Mouse (Mus musculus): ENCODE measurements around the gene Ppfibp2.
A peak's percentile ranks its signal among the peaks of the same experiment; 100 is the strongest.

Gene Ppfibp2

DNA sequence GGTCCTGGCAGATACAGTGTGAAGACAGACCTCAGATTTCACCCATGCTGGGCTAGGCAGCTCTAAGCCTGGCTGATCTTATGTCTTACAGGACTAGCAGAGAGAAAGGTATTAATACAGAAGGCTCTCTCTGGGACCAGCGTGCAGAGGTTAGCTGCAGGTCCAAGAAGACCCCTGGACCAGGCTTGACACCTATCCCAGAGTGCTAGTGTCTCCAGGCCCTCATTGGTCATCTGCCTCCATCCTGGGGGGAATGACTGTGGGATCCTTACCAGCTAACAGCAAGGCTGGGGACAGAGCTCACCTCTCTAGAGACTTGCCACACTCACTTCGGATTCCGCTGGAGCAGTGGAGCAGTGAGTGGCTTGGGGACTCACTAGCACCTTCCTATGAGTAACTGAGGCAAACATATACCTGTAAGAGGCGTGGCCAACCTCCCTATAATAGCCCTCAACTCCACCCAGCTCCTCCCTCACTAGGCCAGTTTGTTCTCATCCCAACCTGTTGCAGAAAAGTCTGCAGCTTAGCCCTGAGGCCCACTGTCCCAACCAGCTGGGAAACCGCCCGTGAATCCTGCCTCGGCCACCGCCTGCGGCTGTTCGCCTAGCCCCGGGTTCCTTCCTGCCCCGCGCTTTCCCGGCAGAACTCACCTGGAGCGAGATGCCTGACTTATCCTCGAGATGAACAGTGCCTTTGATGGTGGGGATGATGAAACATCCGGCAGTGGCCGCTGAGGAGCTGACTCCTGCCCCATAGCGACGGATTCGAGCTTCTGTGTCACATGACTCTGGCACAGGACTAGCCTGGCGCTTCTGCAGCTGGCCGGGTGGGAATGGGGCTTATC lies 162.5 kb downstream of the Ppfibp2 start, which contains the start of gene Cyb5r2:
Cyb5r2 (minus strand) TSS at position 725 of the 844 bp plus-strand sequence.
- DNase-seq, result peak; percentile 15 to 39

DNA sequence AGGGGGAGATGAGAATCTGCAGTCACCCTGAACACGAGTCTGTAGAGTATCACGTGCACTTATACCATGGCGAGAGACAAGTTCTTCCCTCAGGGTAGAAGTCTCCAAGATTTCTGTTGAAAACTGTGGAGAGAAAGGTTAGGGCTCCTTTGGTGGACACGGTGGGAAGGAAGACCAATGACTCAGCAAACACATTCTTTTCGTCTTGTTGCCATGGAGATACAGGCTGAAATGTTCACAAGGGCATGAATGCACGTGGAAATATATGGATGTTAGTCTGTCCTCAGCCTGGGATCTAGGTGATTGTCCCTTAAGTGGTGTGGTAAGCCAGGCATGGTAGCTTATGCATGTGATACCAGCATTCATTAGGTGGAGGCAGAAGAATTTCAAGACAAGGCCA lies 175.8 kb downstream of the Ppfibp2 start:
- DNase-seq, result no peak

DNA sequence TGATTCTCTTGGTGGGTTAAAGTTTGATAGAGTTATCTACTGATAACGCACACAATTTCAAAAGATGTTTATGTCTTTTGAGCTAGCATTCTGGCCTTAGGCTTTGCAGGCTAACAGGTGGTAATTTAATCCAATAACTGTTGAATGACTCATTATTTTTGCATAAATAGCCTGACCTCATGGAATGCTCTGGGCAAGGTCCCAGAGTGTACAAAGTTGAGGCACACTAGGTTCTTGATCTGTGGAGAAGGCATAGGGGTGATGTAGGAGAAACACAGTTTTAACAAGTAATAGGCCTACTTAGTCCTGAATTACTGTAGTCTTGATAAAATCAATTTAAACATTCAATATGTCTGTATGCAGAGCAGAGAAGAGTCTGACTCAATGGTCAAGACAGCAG lies 183.2 kb downstream of the Ppfibp2 start:
- DNase-seq, result no peak

DNA sequence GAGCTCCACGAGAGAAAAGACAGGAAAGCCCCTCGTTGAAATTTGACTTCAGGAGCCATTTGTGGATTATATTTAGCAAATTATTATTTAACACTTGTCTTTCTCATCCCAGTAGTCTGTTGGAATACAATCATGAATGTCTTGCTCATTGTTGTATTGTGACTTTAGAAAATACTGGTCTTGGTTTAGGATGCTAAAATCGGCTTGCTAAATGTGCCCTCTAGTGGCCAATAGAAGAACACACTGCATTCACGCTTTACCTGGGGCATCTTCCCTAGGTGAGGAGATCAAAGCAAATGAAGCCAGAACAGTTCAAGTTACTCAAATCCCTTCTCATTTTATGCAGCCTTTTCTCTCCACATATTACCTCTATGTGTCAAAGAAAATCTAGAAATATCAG lies 184.6 kb downstream of the Ppfibp2 start:
- DNase-seq, result peak; percentile 22 to 27

DNA sequence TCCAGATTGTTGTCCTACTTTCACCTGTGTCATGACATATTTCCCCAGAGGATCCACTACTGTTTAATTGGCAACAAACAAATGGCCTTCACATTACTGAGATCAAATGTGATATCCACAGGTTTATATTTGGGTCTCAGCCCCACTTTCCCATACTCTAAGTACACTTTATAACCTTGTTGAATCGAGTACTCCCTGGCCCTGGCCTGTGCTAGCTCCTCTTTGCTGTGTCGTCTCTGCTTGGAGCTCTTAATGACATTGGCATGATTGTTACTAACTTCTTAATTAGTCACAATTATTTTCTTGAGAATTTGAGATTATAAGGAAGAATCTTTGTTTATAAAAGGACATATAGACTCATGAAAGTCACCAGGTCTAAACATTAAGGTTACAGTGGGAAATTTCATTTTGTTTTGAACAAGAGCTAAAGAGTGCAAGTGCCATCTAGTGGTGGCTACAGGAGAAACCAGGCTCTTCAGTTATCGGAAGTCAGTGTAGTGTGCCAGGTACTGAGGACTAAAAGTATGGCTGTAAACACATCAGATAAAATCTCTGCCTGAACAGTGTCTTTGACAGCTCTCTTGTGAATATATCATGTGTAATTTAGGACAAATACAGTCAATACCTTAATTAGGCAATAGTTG lies 193.1 kb downstream of the Ppfibp2 start:
- peak; percentile 5 to 42 for DNase-seq

DNA sequence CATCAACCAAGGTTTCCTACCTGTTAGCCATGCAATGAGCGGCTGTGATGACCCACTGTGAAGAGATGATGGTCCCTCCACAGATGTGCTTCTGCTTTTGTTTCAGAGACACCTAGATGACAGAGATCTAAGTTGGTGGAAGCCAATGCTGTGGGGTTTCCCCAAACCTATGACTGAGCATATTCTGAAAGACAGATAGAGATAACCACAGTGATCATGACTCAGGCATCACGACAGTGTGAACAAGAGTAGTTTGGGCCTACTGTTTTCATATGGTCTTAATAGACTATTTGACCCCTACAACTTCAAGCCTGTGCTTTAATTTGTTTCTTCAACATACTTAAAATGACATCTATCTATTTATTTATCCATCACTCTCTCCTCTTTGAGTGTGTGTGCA lies 201.5 kb downstream of the Ppfibp2 start:
- no peak for DNase-seq

Data from kidney, postnatal 36 days (tissue).